Mouse (Mus musculus) CH12.LX (cell line): ENCODE measurements around the gene Ibsp. TPM values are rescaled to one million over a fixed set of nuclear protein-coding genes. Genes with fewer than 3 reads are reported as not detected.

Source experiments
- DNase-seq: peaks from one replicate; pipeline ENCODE4 v3.0.0-alpha.2; 2013; ENCODE audit errors: extremely low read depth
- H3K27ac ChIP-seq: 2 replicates; pipeline ENCODE4 v1.5.1; 2012; ENCODE audit warnings: low read depth, mild to moderate bottlenecking, control low read depth, moderate library complexity; ENCODE audit not compliant: insufficient read depth
- H3K27me3 ChIP-seq: replicated peaks from 2 replicates; pipeline ENCODE3; 2012; ENCODE audit warnings: inconsistent platforms
- H3K36me3 ChIP-seq, 2 experiments: replicated peaks in 1 of 2; 2 replicates each; pipeline versions ENCODE3 to v1.6.1; 2012; ENCODE audit warnings: inconsistent platforms in 1 of 2, low read length in 1 of 2, mild to moderate bottlenecking in 1 of 2, mixed read lengths in 1 of 2, moderate library complexity in 1 of 2; ENCODE audit not compliant: control insufficient read depth in 1 of 2, insufficient read depth in 1 of 2
- H3K4me1 ChIP-seq, 2 experiments: 2 replicates each; pipeline ENCODE4 v1.6.1; 2012; ENCODE audit warnings: inconsistent platforms in 1 of 2, moderate library complexity in 1 of 2; ENCODE audit not compliant: insufficient read depth in 2 of 2, control insufficient read depth in 1 of 2
- H3K4me2 ChIP-seq: 2 replicates; pipeline ENCODE4 v1.6.1; 2012; ENCODE audit warnings: low read depth, mild to moderate bottlenecking, control low read depth; ENCODE audit not compliant: poor library complexity, insufficient read depth, severe bottlenecking
- H3K4me3 ChIP-seq, 3 experiments: fragments of 150-350 bp in 1 of 3; sonication (generic) in 1 of 3; replicated peaks in 1 of 3; 2 replicates each; pipeline versions ENCODE3 to v1.5.1; 2011 to 2012; ENCODE audit warnings: low read depth in 2 of 3, low read length in 2 of 3, mild to moderate bottlenecking in 2 of 3, moderate library complexity in 2 of 3, control low read depth in 1 of 3, improper control_type of control experiment in 1 of 3, inconsistent platforms in 1 of 3, mixed read lengths in 1 of 3; ENCODE audit not compliant: poor library complexity in 1 of 3
- H3K79me2 ChIP-seq: replicated peaks from 2 replicates; pipeline ENCODE4 v1.6.1; 2012; ENCODE audit warnings: mild to moderate bottlenecking, moderate library complexity; ENCODE audit not compliant: control insufficient read depth, poor library complexity, insufficient read depth, severe bottlenecking; ENCODE audit errors: extremely low read depth
- H3K9ac ChIP-seq: 2 replicates; pipeline ENCODE4 v1.6.1; 2012; ENCODE audit warnings: low read depth, mild to moderate bottlenecking, control low read depth, moderate library complexity; ENCODE audit not compliant: insufficient read depth
- H3K9me3 ChIP-seq: replicated peaks from 2 replicates; pipeline ENCODE3; 2012; ENCODE audit warnings: low read length, inconsistent platforms, mixed read lengths
- BHLHE40 ChIP-seq: IDR thresholded peaks from 2 replicates; pipeline ENCODE4 v1.6.1; 2011; ENCODE audit warnings: mild to moderate bottlenecking, low read depth, low read length, improper control_type of control experiment
- CHD1 ChIP-seq: IDR thresholded peaks from 2 replicates; pipeline ENCODE4 v1.6.1; 2012; ENCODE audit warnings: low read depth, low read length, improper control_type of control experiment, inconsistent platforms
- CTCF ChIP-seq, 2 experiments: IDR thresholded peaks in 1 of 2; conservative IDR thresholded peaks in 1 of 2; 2 replicates each; pipeline ENCODE4 v1.5.1; 2011 to 2012; ENCODE audit warnings: low read depth in 2 of 2, low read length in 2 of 2, improper control_type of control experiment in 1 of 2, inconsistent platforms in 1 of 2, mild to moderate bottlenecking in 1 of 2, moderate library complexity in 1 of 2
- ELF1 ChIP-seq: IDR thresholded peaks from 2 replicates; pipeline ENCODE4 v1.6.1; 2014; ENCODE audit warnings: low read depth, mild to moderate bottlenecking, inconsistent platforms, low read length, improper control_type of control experiment
- ETS1 ChIP-seq: conservative IDR thresholded peaks from 2 replicates; pipeline ENCODE4 v1.6.1; 2012; ENCODE audit warnings: low read depth, mild to moderate bottlenecking, inconsistent platforms, low read length, improper control_type of control experiment, moderate library complexity
- GABPA ChIP-seq: IDR thresholded peaks from 2 replicates; pipeline ENCODE4 v1.6.1; 2012; ENCODE audit warnings: low read depth, low read length, improper control_type of control experiment, inconsistent platforms; ENCODE audit not compliant: insufficient replicate concordance
- MAFK ChIP-seq: IDR thresholded peaks from 2 replicates; pipeline ENCODE4 v1.6.1; 2011; ENCODE audit warnings: low read length, improper control_type of control experiment; ENCODE audit not compliant: insufficient replicate concordance
- MXI1 ChIP-seq: IDR thresholded peaks from 2 replicates; pipeline ENCODE4 v1.6.1; 2011; ENCODE audit warnings: mild to moderate bottlenecking, low read depth, low read length, improper control_type of control experiment
- MYC ChIP-seq: IDR thresholded peaks from 2 replicates; pipeline ENCODE4 v1.6.1; 2011; ENCODE audit warnings: low read depth, mild to moderate bottlenecking, improper control_type of control experiment, low read length
- NRF1 ChIP-seq: IDR thresholded peaks from 2 replicates; pipeline ENCODE4 v1.6.1; 2014; ENCODE audit warnings: low read depth, mild to moderate bottlenecking, inconsistent platforms, low read length, improper control_type of control experiment, moderate library complexity
- RCOR1 ChIP-seq: conservative IDR thresholded peaks from 2 replicates; pipeline ENCODE4 v1.6.1; 2012; ENCODE audit warnings: low read depth, mild to moderate bottlenecking, inconsistent platforms, low read length, improper control_type of control experiment
- SIN3A ChIP-seq: IDR thresholded peaks from 2 replicates; pipeline ENCODE4 v1.6.1; 2012; ENCODE audit warnings: low read length, improper control_type of control experiment, inconsistent platforms
- TBP ChIP-seq: conservative IDR thresholded peaks from 2 replicates; pipeline ENCODE4 v1.6.1; 2011; ENCODE audit warnings: low read depth, low read length, improper control_type of control experiment
- TCF12 ChIP-seq: IDR thresholded peaks from 2 replicates; pipeline ENCODE4 v1.6.1; 2014; ENCODE audit warnings: low read depth, mild to moderate bottlenecking, inconsistent platforms, low read length, improper control_type of control experiment
- USF1 ChIP-seq: IDR thresholded peaks from 2 replicates; pipeline ENCODE4 v1.6.1; 2014; ENCODE audit warnings: low read depth, mild to moderate bottlenecking, inconsistent platforms, low read length, improper control_type of control experiment
- USF2 ChIP-seq: conservative IDR thresholded peaks from 2 replicates; pipeline ENCODE4 v1.6.1; 2011; ENCODE audit warnings: low read depth, low read length, improper control_type of control experiment
- ZC3H11A ChIP-seq: IDR thresholded peaks from 2 replicates; pipeline ENCODE4 v1.6.1; 2012; ENCODE audit warnings: low read depth, mild to moderate bottlenecking, inconsistent platforms, low read length, improper control_type of control experiment
- ZKSCAN1 ChIP-seq: IDR thresholded peaks from 2 replicates; pipeline ENCODE4 v1.6.1; 2012; ENCODE audit warnings: low read depth, inconsistent platforms, low read length, improper control_type of control experiment, borderline replicate concordance
- ZMIZ1 ChIP-seq: IDR thresholded peaks from 2 replicates; pipeline ENCODE4 v1.6.1; 2012; ENCODE audit warnings: low read depth, mild to moderate bottlenecking, inconsistent platforms, low read length, improper control_type of control experiment
- dilution Hi-C: fragments of 300-500 bp; cut with MboI; formaldehyde crosslinking; loops from 2 replicates; pipeline ENCODE4 v1.14.3; 2020; ENCODE audit warnings: low sequenced_read_pairs; ENCODE audit not compliant: extremely low pct_unique_long_range_greater_than_20kb, extremely low pct_ligation_motif_present
- in situ Hi-C: fragments of 300-500 bp; cut with MboI; formaldehyde crosslinking; loops from 3 replicates; pipeline ENCODE4 v1.14.3; 2019; ENCODE audit warnings: low sequenced_read_pairs, low pct_ligation_motif_present, low pct_unique_long_range_greater_than_20kb, mixed read lengths
- polyA plus RNA-seq: library from polyadenylated mRNA; unstranded; fragments of >175 nt; gene quantifications from 2 replicates; pipeline ENCODE4 v1.2.1, GENCODE M21; 2012; ENCODE audit warnings: low read depth; ENCODE audit not compliant: insufficient read length
- total RNA-seq, 2 experiments: library from RNA; depleted of rRNA; stranded (reverse); fragments of 300-350 nt in 1 of 2; fragments of >200 nt in 1 of 2; gene quantifications; 2 replicates each; pipeline ENCODE4 v1.2.3; 2012 to 2014

The Ibsp gene
- total and polyA plus RNA-seq, 3 experiments, result not detected

- Histone ChIP-seq H3K9ac (no peak overlapping the region), H3K79me2 (no peaks in the 10 kb centered on the region), H3K27me3 (no peaks in the 10 kb centered on the region), H3K4me1 (peaks cover 4 to 8% of the 10 kb centered on the region in 2 experiments; a peak in 2 of 4 replicates), H3K27ac (no peak overlapping the region), H3K36me3 (no peaks in the 10 kb centered on the region), H3K4me2 (no peak overlapping the region), H3K4me3 (no peak overlapping the region), H3K9me3 (no peaks in the 10 kb centered on the region)
- in situ Hi-C loops (loop anchor here (5.0 to 25.0 kb wide), 3 partner anchors 114 to 976 kb away; partner anchors contain the start of gene Sparcl1), dilution Hi-C loops (no loop called here)
- DNase-seq, result no peak
- no peak for TF ChIP-seq ZC3H11A
- TF ChIP-seq USF2, result peak; percentile 57
- no peak for TF ChIP-seq ZKSCAN1
- peak; percentile 44 for TF ChIP-seq USF1
- TF ChIP-seq MAFK, result no peak
- no peak for TF ChIP-seq CHD1
- TF ChIP-seq TCF12, result no peak
- TF ChIP-seq BHLHE40, result peak; percentile 55
- no peak for TF ChIP-seq SIN3A
- no peak for TF ChIP-seq MYC
- no peak for TF ChIP-seq TBP
- TF ChIP-seq GABPA, result no peak
Observed at GRCm38 (mm10) chr5:104335962-104336361, 37.0 kb downstream of the Ibsp start.

- Histone ChIP-seq H3K27ac (no peak overlapping the region), H3K4me3 (no peak overlapping the region), H3K27me3 (no peaks in the 10 kb centered on the region), H3K9ac (no peak overlapping the region), H3K79me2 (no peaks in the 10 kb centered on the region), H3K4me1 (peaks cover 0 to 4% of the 10 kb centered on the region in 2 experiments; a peak in 1 of 4 replicates), H3K36me3 (no peaks in the 10 kb centered on the region), H3K4me2 (no peak overlapping the region), H3K9me3 (no peaks in the 10 kb centered on the region)
- DNase-seq, result no peak
- in situ Hi-C loops, result loop anchor here (5.0 to 25.0 kb wide), 3 partner anchors 115 to 975 kb away; partner anchors contain the start of gene Sparcl1
- TF ChIP-seq ZKSCAN1 (no peak), CTCF (conservative IDR thresholded peaks at IDR 0.05 in 1 of 2, IDR thresholded peaks at IDR 0.05 in 1 of 2; ENCODE audit: low read depth in 2 of 2, low read length in 2 of 2) (no peak), ELF1 (no peak), ETS1 (no peak), RCOR1 (no peak), TBP (no peak), ZMIZ1 (no peak), NRF1 (no peak), MAFK (no peak), MXI1 (no peak)
- dilution Hi-C loops, result no loop called here
Observed at GRCm38 (mm10) chr5:104337491-104337890, 38.5 kb downstream of the Ibsp start.
